Mouse (Mus musculus) ES-Bruce4 (cell line): Measurements from ENCODE around the gene Hyal1. TPM values are rescaled to one million over a fixed set of nuclear protein-coding genes. Genes with fewer than 3 reads are reported as not detected.
"Not testable (repeated sequence)": the region's sequence is repeated elsewhere in the genome, so short reads cannot be mapped to it uniquely, and the experiment has no call there.

Source experiments
- H3K27ac ChIP-seq: 2 replicates; pipeline ENCODE4 v1.5.1; 2012; ENCODE audit warnings: low read length, inconsistent platforms; ENCODE audit not compliant: insufficient read depth
- H3K27me3 ChIP-seq: 2 replicates; pipeline ENCODE4 v1.6.1; 2012; ENCODE audit warnings: mild to moderate bottlenecking, low read length, inconsistent platforms; ENCODE audit not compliant: control insufficient read depth, poor library complexity, insufficient read depth, severe bottlenecking
- H3K36me3 ChIP-seq: 2 replicates; pipeline ENCODE4 v1.6.1; 2012; ENCODE audit warnings: inconsistent platforms, mild to moderate bottlenecking, low read length, moderate library complexity; ENCODE audit not compliant: control insufficient read depth, poor library complexity, insufficient read depth, severe bottlenecking
- H3K4me1 ChIP-seq: one replicate; pipeline ENCODE4 v1.8.1; 2011; ENCODE audit warnings: low read length; ENCODE audit not compliant: control insufficient read depth, insufficient read depth
- H3K4me3 ChIP-seq: 2 replicates; pipeline ENCODE4 v1.5.1; 2011; ENCODE audit warnings: low read depth, mild to moderate bottlenecking, low read length
- H3K9ac ChIP-seq: 2 replicates; pipeline ENCODE4 v1.6.1; 2012; ENCODE audit warnings: low read depth, mild to moderate bottlenecking, inconsistent platforms; ENCODE audit not compliant: poor library complexity, severe bottlenecking
- H3K9me3 ChIP-seq: replicated peaks from 2 replicates; pipeline ENCODE4 v1.6.1; 2012; ENCODE audit warnings: mild to moderate bottlenecking, low read length, inconsistent platforms; ENCODE audit not compliant: control insufficient read depth, poor library complexity, insufficient read depth, severe bottlenecking
- CTCF ChIP-seq: IDR thresholded peaks from one replicate; pipeline ENCODE4 v1.8.1; 2011; ENCODE audit warnings: low read depth, low read length
- EP300 ChIP-seq: IDR thresholded peaks from 2 replicates; pipeline ENCODE4 v1.6.1; 2011; ENCODE audit warnings: low read depth, low read length; ENCODE audit not compliant: insufficient read depth
- POLR2A ChIP-seq: IDR thresholded peaks from one replicate; pipeline ENCODE4 v1.8.1; 2011; ENCODE audit warnings: low read length; ENCODE audit not compliant: insufficient read depth
- polyA plus RNA-seq: library from polyadenylated mRNA; stranded (reverse); fragments of >200 nt; gene quantifications from 2 replicates; pipeline ENCODE4 v1.2.4, GENCODE M21; 2011; ENCODE audit warnings: low read depth; ENCODE audit not compliant: missing spikeins, insufficient read depth, insufficient read length

The Hyal1 gene
- polyA plus RNA-seq, 1 experiment, result 25.8 TPM

DNA sequence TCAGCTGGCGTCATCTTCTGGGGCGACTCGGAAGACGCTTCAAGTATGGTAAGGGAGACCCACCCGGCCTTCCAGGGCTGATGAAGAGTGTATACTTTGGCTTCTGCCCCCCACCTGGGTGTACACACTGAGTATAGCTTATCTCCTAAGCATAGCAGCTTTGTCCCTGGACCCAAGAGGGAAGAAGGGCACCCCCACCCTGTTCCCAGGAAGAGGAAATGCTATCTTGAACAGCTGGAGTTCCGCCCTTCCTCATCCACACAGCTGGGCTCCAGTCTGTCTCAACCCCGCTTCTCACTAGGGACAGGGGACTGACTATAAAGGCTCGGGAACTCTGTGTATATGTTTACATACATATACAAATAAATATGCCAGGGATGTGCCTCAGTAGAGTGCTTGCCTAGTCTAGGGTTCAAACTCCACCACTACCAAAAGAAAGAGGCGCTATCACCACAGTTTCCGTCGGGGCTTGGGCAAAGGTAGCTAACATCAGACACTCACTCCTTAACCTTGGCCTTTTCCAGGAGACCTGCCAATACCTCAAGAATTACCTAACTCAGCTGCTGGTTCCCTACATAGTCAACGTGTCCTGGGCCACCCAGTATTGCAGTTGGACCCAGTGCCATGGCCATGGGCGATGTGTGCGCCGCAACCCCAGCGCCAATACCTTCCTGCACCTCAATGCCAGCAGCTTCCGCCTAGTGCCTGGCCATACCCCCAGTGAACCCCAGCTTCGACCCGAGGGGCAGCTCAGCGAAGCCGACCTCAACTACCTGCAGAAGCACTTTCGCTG, 5.0 kb upstream of the Hyal1 start:
- H3K9me3 ChIP-seq, result no peaks in the 10 kb centered on the region
- no peak overlapping the region for H3K4me3 ChIP-seq
- H3K4me1 ChIP-seq, result peaks cover 4% of the 10 kb centered on the region
- TF ChIP-seq EP300 (no peak), CTCF (no peak), POLR2A (no peak)
- H3K36me3 ChIP-seq, result peaks cover 12% of the 10 kb centered on the region
- no peak overlapping the region for H3K9ac ChIP-seq
- H3K27me3 ChIP-seq, result no peaks in the 10 kb centered on the region
- H3K27ac ChIP-seq, result no peak overlapping the region

DNA sequence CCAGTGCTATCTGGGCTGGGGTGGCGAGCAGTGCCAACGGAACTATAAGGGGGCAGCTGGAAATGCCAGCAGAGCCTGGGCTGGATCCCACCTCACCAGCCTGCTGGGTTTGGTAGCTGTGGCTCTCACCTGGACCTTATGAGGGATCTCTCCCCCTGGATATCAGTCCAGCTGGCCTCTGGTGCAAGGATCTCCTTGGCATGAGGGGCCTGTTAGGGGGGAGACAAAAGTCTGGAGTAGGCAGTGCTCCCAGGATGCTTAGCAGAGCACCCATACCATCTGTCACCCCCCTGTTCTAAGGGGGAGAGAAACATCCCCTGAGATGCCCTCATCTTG, 4.4 kb upstream of the Hyal1 start:
- Histone ChIP-seq H3K36me3 (peaks cover 12% of the 10 kb centered on the region), H3K27ac (no peak overlapping the region), H3K9me3 (no peaks in the 10 kb centered on the region), H3K4me1 (peaks cover 4% of the 10 kb centered on the region), H3K27me3 (no peaks in the 10 kb centered on the region), H3K4me3 (no peak overlapping the region), H3K9ac (no peak overlapping the region)
- TF ChIP-seq EP300 (no peak), POLR2A (no peak), CTCF (no peak)

DNA sequence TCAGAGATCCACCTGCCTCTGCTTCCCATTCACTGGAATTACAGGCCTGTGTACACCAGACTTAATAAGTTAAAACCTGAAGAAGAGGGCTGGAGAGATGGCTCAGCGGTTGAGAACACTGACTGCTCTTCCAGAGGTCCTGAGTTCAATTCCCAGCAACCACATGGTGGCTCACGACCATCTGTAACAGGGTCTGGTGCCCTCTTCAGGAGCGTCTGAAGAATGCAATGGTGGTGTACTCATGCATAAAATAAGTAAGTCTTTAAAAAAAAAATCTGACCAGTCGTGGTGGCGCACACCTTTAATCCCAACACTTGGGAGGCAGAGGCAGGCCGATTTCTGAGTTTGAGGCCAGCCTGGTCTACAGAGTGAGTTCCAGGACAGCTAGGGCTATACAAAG, 3.0 kb upstream of the Hyal1 start:
- H3K9ac ChIP-seq, H3K4me1 ChIP-seq, H3K9me3 ChIP-seq, H3K27me3 ChIP-seq, H3K4me3 ChIP-seq, H3K27ac ChIP-seq: not testable (repeated sequence)
- peak; percentile 31 for TF ChIP-seq CTCF
- H3K36me3 ChIP-seq, result peaks cover 12% of the 10 kb centered on the region

DNA sequence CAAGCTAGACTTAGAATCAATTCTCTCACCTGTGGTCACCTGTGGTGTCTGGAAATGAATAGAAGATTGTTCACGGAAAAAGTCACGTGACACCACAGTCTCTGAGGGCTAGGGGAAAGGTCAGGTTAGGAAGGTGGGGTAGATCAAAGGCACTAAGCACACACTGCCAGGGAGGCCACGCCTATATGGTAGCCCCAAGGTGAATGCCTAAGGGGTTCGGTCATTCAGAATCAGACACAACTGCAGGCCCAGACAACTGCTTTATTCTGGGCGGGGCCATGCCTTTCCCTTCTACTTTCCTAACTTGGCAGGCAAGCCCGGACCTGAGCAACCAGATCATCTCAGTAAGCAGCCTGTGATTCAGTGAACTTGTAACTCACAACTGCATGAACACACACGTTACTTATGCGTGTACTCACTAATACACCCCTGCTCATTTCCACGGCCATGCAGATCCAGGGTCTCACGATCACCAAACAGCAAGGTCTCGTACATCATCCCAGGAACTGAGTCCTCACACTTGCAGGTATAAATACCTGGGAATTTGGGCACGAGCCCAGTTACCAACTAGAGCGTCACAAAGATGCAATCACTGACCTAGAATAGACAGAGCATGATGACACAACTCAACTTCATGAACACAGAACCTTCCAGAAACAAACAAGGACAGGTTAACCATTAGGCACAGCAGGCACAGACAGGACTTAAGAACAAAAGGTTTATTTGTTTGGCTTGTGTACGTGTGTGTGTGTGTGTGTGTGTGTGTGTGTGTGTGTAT, 959 bp upstream of the Hyal1 start:
- no peaks in the 10 kb centered on the region for H3K9me3 ChIP-seq
- peak overlapping the region; percentile 3 for H3K9ac ChIP-seq
- H3K36me3 ChIP-seq, result peaks cover 12% of the 10 kb centered on the region
- H3K27me3 ChIP-seq, result no peaks in the 10 kb centered on the region
- peaks cover 2% of the 10 kb centered on the region for H3K4me1 ChIP-seq
- no peak overlapping the region for H3K4me3 ChIP-seq
- TF ChIP-seq EP300 (peak; percentile 96), POLR2A (no peak)
- peak overlapping the region; percentile 89 for H3K27ac ChIP-seq

DNA sequence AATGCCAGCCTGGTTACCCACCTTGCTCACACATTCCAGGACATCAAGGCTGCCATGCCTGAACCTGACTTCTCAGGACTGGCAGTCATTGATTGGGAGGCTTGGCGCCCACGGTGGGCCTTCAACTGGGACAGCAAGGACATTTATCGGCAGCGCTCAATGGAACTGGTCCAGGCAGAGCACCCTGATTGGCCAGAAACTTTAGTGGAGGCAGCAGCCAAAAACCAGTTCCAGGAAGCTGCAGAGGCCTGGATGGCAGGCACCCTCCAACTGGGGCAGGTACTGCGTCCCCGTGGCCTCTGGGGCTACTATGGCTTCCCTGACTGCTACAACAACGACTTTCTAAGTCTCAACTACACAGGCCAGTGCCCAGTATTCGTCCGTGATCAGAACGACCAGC, 1.1 kb downstream of the Hyal1 start:
- no peaks in the 10 kb centered on the region for H3K9me3 ChIP-seq
- H3K9ac ChIP-seq, result 0 out of 2 replicates have a peak overlapping the region, but pooled peaks have one; percentile 47
- H3K4me1 ChIP-seq, result peaks cover 2% of the 10 kb centered on the region
- no peaks in the 10 kb centered on the region for H3K36me3 ChIP-seq
- no peaks in the 10 kb centered on the region for H3K27me3 ChIP-seq
- H3K27ac ChIP-seq, result no peak overlapping the region
- TF ChIP-seq CTCF, result no peak
- no peak for TF ChIP-seq POLR2A
- TF ChIP-seq EP300, result no peak
- H3K4me3 ChIP-seq, result no peak overlapping the region; the same call in 1 of the 2 replicates

DNA sequence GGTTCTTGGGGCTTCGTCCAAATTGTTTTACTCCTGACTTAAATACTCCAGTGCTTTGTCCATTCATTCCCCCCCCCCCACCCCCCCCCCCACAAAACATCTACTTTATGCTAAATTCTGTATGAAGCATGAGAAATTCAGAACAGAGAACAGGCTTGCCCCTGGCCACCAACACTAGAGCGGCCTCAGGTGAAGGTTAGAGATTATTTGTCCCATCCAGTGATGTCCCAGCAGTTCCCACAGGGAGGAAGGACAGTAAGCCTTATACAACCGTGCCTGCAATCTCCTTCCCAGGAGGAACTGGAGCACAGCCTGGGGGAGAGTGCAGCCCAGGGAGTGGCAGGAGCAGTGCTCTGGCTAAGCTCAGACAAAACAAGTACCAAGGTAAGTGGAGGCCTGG, 1.9 kb downstream of the Hyal1 start, which contains the start of gene Naa80:
Naa80 (plus strand) TSS at position 301 of the 400 bp plus-strand sequence.
- Histone ChIP-seq H3K4me3 (no peak within 1 kb of the TSS; the same call in 1 of the 2 replicates), H3K36me3 (no peaks in the 10 kb centered on the region), H3K9ac (no peak within 1 kb of the TSS), H3K9me3 (no peaks in the 10 kb centered on the region), H3K4me1 (peaks cover 2% of the 10 kb centered on the region), H3K27me3 (no peaks in the 10 kb centered on the region), H3K27ac (no peak within 1 kb of the TSS)
- TF ChIP-seq CTCF (no peak), EP300 (no peak), POLR2A (no peak)
